Mouse (Mus musculus) midbrain, embryonic 13.5 days (tissue): ENCODE data around the gene Riox1. TPM values are rescaled to one million over a fixed set of nuclear protein-coding genes. Genes with fewer than 3 reads are reported as not detected.

Source experiments
- ATAC-seq: fragments of 200-750 bp; cut with Nextera tagmentation; 2 replicates; pipeline ENCODE4 v1.8.0; 2017; ENCODE audit warnings: mild to moderate bottlenecking, moderate TSS enrichment, moderate library complexity
- H3K27ac ChIP-seq: fragments of 300-500 bp; sonication (generic); 2 replicates; pipeline ENCODE4 v1.5.1; 2015; ENCODE audit warnings: inconsistent platforms, mild to moderate bottlenecking, moderate library complexity
- H3K27me3 ChIP-seq: fragments of 300-500 bp; sonication (generic); 2 replicates; pipeline ENCODE4 v1.6.1; 2015; ENCODE audit warnings: mild to moderate bottlenecking, inconsistent platforms
- H3K36me3 ChIP-seq: fragments of 300-500 bp; sonication (generic); 2 replicates; pipeline ENCODE4 v1.6.1; 2015; ENCODE audit warnings: mild to moderate bottlenecking, inconsistent platforms
- H3K4me1 ChIP-seq: fragments of 300-500 bp; sonication (generic); replicated peaks from 2 replicates; pipeline ENCODE4 v1.6.1; 2015; ENCODE audit warnings: inconsistent platforms
- H3K4me2 ChIP-seq: fragments of 300-500 bp; sonication (generic); replicated peaks from 2 replicates; pipeline ENCODE4 v1.6.1; 2015; ENCODE audit warnings: moderate library complexity, mild to moderate bottlenecking, inconsistent platforms
- H3K4me3 ChIP-seq: fragments of 300-500 bp; sonication (generic); replicated peaks from 2 replicates; pipeline ENCODE4 v1.5.1; 2015; ENCODE audit warnings: mild to moderate bottlenecking, inconsistent platforms
- H3K9ac ChIP-seq: fragments of 300-500 bp; sonication (generic); replicated peaks from 2 replicates; pipeline ENCODE4 v1.6.1; 2015; ENCODE audit warnings: mild to moderate bottlenecking, inconsistent platforms
- H3K9me3 ChIP-seq: fragments of 300-500 bp; sonication (generic); 2 replicates; pipeline ENCODE4 v1.6.1; 2016; ENCODE audit warnings: mild to moderate bottlenecking, inconsistent platforms
- WGBS: fragments of 180-500 bp; shearing (Covaris S2); methylation state at CpG from one replicate; pipeline ENCODE4 v1.1.7; 2015; 5-methylcytosine and 5-hydroxymethylcytosine counted together
- polyA plus RNA-seq: library from polyadenylated mRNA; unstranded; fragments of >200 nt; fragmentation: Nextera tagmentation; extraction: Ambion mirVana; gene quantifications from 2 replicates; pipeline ENCODE4 v1.2.1, GENCODE M21; 2015

The Riox1 gene
- polyA plus RNA-seq: 9.1 and 12.1 TPM in 2 replicates

DNA sequence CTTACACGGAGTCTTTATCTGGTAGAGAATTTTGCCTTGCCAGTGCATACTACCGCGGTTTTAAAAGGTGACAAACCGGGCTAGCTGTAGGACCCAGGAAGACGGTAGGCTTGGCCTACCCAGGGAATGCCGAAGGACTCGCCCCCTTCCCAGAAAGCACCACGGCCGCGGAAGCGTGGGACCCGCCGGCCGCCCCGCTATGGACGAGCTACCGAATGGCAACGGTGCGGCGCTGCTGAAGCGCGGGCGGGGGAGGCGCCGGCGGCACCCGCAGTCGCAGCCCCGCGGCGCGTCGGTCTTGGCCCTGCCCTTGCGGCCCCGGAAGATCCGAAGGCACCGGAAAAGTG is at the start of gene Riox1:
TSS of gene Riox1 (plus strand) at position 116 of the 347 bp plus-strand sequence.
- peaks cover 42% of the 10 kb centered on the region for H3K4me1 ChIP-seq
- under 1% methylated on average over 36 of the region's 37 CpGs for WGBS
- no peaks in the 10 kb centered on the region for H3K27me3 ChIP-seq
- H3K9me3 ChIP-seq: no peaks in the 10 kb centered on the region
- peaks cover 16% of the 10 kb centered on the region for H3K36me3 ChIP-seq
- peak within 1 kb of the TSS; percentile 89 for H3K27ac ChIP-seq
- peak within 1 kb of the TSS; percentile 88 for H3K9ac ChIP-seq
- ATAC-seq: peak; percentile 97
- peak within 1 kb of the TSS; percentile 89 for H3K4me2 ChIP-seq
- peak within 1 kb of the TSS; percentile 94 for H3K4me3 ChIP-seq

DNA sequence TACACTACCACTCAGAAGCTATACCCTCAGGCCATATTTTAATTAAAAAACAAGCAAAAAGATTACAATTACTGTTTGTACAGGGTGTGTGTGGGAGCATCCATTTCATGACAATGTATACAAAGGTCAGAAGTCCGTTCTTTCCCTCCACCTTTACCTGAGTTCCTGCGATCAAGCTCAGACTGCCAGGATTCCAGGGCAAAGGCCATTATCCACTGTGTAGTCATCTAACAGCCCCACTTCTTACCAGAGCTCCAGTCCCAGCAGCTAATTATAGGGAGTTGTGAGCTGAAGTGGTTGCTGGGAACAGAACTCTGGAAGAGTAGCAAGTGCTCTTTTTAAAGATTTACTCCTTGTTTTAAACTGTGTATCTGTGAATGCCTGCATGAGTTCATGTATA is 40.0 kb upstream of the Riox1 start:
- Histone ChIP-seq H3K9ac (no peak overlapping the region), H3K4me1 (no peaks in the 10 kb centered on the region), H3K36me3 (peaks cover 3% of the 10 kb centered on the region; the same call in 1 of the 2 replicates), H3K27ac (no peak overlapping the region), H3K4me3 (no peak overlapping the region), H3K27me3 (no peaks in the 10 kb centered on the region), H3K4me2 (no peak overlapping the region), H3K9me3 (no peaks in the 10 kb centered on the region)
- WGBS: 95% methylated on average over 2 of the region's 2 CpGs
- ATAC-seq: no peak

DNA sequence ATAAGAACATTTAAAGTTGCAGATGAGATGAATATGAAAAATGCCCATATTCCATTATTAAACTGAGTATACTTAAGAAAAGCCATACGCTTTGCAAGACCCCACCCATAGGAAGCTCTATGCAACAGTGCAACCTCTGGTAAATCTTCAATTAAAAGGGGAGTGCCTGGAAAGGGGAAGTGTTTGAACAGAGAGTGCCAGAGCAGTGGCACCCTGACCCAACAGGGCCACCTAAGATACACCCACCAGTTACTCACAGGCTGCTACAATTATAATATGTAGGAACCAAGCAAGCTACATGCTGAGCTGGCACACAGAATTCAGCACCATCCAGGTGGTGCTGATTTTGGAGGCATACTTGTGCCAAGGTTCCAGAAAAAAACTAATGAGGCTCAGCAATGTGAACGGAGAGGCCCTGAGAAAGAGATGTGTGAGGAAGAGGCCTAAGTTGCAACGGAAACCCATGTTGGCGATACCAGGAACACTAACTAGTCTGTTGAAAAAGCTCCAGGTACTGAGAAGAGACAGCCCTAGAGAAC is 36.1 kb upstream of the Riox1 start:
- H3K4me1 ChIP-seq: 0 out of 2 replicates have a peak, but pooled peaks cover 7% of the 10 kb centered on the region
- no peak overlapping the region for H3K27ac ChIP-seq
- no peaks in the 10 kb centered on the region for H3K27me3 ChIP-seq
- H3K4me2 ChIP-seq: no peak overlapping the region
- H3K9me3 ChIP-seq: no peaks in the 10 kb centered on the region
- H3K36me3 ChIP-seq: peaks cover 3% of the 10 kb centered on the region; the same call in 1 of the 2 replicates
- no peak for ATAC-seq
- H3K9ac ChIP-seq: no peak overlapping the region
- 98% methylated on average over 4 of the region's 4 CpGs for whole genome bisulfite sequencing
- no peak overlapping the region for H3K4me3 ChIP-seq

DNA sequence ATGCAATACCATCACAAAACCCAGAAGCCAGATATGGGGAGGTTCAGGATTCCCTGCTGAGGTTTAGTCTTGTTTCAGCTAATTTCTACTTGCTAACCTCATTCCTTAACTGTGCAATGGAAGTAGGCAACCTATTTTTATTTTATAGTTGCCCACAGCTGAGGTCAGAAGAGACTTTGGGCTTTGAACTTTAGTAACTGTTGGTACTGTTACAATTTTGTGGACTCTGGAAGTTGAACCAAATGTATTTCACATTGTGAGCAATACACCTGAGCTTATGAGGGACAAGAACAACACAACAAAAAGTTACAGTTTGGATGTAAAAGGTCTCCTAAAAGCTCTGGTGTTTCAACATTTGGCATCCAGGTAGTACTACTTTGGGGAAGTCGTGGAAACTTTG is 35.6 kb upstream of the Riox1 start:
- 0 out of 2 replicates have a peak, but pooled peaks cover 7% of the 10 kb centered on the region for H3K4me1 ChIP-seq
- H3K36me3 ChIP-seq: peaks cover 3% of the 10 kb centered on the region; the same call in 1 of the 2 replicates
- H3K9me3 ChIP-seq: no peaks in the 10 kb centered on the region
- whole genome bisulfite sequencing: 94% methylated on average over 1 of the region's 1 CpGs
- H3K27me3 ChIP-seq: no peaks in the 10 kb centered on the region
- ATAC-seq: no peak
- no peak overlapping the region for H3K4me3 ChIP-seq
- no peak overlapping the region for H3K27ac ChIP-seq
- no peak overlapping the region for H3K9ac ChIP-seq
- H3K4me2 ChIP-seq: no peak overlapping the region

DNA sequence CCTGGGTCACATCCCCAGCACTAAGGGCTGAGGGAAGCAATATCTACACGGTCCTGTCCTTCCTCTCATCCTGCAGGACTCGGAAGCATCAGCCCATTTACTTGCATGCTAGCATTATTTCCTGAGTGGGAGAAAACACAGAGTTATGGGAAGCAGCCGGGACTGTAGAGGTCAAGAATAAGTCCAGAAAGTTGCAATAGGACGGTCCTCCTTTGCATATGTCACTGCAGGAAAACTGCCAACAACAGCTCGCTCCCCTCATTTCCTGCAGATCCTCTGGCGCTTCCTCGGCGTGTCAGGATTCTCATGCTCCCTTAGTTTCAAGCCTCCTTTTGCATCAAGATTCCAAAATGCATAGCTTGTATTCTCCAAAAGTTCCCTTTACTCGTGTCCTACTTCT is 33.5 kb upstream of the Riox1 start:
- peaks cover 18% of the 10 kb centered on the region for H3K4me1 ChIP-seq
- no peaks in the 10 kb centered on the region for H3K27me3 ChIP-seq
- H3K9ac ChIP-seq: no peak overlapping the region
- peaks cover 3% of the 10 kb centered on the region; the same call in 1 of the 2 replicates for H3K36me3 ChIP-seq
- H3K4me3 ChIP-seq: no peak overlapping the region
- no peak for ATAC-seq
- H3K4me2 ChIP-seq: no peak overlapping the region
- WGBS: 84% methylated on average over 9 of the region's 9 CpGs
- no peaks in the 10 kb centered on the region for H3K9me3 ChIP-seq
- H3K27ac ChIP-seq: no peak overlapping the region

DNA sequence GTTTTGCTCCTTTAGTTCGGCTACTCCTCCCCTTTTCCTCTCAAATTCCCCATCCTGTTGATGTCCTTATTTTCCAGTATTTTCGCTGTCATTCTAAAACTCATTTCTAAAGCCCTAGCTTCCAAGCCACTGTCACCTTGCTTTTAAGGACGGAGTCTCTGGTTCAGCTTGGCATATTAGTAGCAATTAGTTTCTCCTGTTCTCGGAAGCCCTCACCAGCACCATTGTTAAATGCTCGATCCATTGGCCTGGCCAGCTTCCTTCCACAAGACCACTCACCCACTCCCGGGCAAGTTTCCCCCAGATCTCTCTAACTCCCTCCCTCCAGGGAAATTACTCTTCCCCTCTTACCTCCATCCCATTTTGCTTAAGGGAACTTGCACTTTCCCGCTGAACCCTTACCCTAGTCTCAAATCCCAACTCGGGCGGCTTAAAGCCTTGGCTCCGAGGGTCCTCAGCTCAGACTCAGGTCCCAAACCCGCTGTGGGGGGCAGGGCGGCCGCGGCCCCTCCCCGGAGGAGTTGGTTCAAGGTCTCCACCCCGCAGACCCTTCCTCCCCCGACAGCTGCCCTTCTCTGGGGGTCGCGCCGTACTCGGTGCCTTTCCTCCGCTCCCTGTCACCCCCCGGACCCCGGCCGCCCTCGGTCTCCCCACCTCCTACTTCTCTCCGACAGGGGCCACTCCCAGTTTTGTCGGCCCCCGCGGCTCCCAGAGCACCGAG is 29.5 kb upstream of the Riox1 start:
- Histone ChIP-seq H3K4me3 (peak overlapping the region; percentile 88), H3K27me3 (no peaks in the 10 kb centered on the region), H3K27ac (peak overlapping the region; percentile 87), H3K4me1 (peaks cover 31% of the 10 kb centered on the region), H3K36me3 (no peaks in the 10 kb centered on the region), H3K4me2 (peak overlapping the region; percentile 90), H3K9ac (peak overlapping the region; percentile 88), H3K9me3 (no peaks in the 10 kb centered on the region)
- ATAC-seq: no peak
- WGBS: 1% methylated on average over 31 of the region's 31 CpGs

DNA sequence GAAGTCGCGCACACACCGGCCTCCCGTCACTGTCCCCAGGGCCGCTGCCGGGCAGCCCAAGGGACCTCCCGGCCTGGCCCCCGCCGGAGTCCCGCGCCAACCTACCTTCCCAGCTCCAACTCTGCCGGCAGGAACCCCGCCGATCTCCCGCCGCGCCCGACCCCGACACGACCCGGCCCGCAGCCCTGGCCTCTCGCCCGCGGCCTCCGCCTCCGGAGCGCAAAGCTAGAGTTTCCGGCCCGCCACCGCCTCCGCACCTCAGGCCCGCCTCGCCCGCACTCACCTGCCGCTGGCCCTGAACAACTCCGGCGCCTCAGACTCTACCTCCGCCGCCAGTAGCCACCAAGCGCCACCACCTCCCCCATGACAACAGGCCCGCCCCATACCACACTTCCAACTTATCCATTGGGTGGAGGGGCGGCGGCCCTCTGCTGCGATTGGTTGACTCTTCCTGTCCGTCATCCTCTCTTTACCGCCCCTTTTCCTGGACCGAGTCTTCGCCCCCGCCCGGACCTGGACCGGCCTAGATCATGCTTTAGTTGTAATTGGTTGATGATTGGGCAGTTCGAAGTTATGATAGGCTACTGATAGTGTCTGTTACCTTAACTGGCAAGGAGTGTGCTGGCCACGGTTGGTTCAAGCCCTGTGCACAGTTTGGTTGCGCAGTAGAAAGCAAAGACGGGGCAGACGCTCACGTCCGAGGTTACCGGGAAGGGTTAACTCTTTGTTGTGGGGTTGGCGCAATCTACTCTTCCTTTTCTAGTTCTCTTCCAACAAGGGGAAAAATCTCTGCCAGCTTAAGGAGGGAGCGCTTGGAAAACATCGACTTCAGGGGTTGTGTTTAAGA is 28.6 kb upstream of the Riox1 start, which contains the start of gene Numb:
TSS of gene Numb (minus strand) at position 400 of the 847 bp plus-strand sequence.
- peak within 1 kb of the TSS; percentile 90 for H3K4me2 ChIP-seq
- peak within 1 kb of the TSS; percentile 88 for H3K9ac ChIP-seq
- H3K36me3 ChIP-seq: no peaks in the 10 kb centered on the region
- WGBS: under 1% methylated on average over 46 of the region's 63 CpGs
- peak within 1 kb of the TSS; percentile 88 for H3K4me3 ChIP-seq
- ATAC-seq: peak; percentile 100
- H3K9me3 ChIP-seq: no peaks in the 10 kb centered on the region
- no peaks in the 10 kb centered on the region for H3K27me3 ChIP-seq
- H3K4me1 ChIP-seq: peaks cover 31% of the 10 kb centered on the region
- peak within 1 kb of the TSS; percentile 87 for H3K27ac ChIP-seq

DNA sequence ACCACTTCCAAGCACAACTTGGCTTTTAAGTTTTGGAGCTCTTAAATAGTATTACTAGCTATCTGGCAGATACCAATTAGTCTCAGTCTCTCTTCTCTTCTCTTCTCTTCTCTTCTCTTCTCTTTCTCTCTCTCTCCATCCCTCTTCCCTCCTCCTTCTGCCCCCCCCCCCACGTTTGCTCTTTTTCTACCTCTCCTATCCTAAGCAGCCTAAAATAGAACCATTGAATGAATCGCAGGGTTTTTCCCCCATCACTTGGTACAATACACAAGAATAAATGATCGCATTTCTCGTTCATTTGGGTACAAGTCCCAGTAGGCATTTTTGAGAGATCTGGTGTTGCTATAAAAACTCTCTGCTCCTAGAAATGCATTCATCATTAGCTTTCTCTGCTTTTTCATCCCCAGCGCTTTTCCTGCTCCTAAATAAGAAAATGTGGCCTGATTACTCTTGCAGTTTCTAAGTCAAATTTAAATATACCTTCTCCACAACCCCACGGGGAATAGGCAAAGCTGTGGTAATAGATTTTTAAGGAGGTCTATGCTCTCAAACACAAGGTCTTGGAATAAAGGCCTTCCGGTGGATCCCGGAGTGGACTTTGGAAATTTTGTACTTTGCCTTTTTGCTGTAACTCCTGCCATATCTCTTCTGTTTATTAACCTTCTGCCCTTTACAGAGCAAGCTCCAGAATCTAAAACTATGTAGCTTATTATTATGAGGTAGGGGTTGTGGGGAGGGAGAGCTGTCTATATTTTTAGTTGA is 27.5 kb upstream of the Riox1 start:
- peak overlapping the region; percentile 56 for H3K4me2 ChIP-seq
- no peak for ATAC-seq
- no peak overlapping the region for H3K27ac ChIP-seq
- peak overlapping the region; percentile 47; the same call in 1 of the 2 replicates for H3K9ac ChIP-seq
- whole genome bisulfite sequencing: 36% methylated on average over 8 of the region's 8 CpGs
- H3K27me3 ChIP-seq: no peaks in the 10 kb centered on the region
- peaks cover 31% of the 10 kb centered on the region for H3K4me1 ChIP-seq
- no peaks in the 10 kb centered on the region for H3K9me3 ChIP-seq
- H3K4me3 ChIP-seq: peak overlapping the region; percentile 88
- no peaks in the 10 kb centered on the region for H3K36me3 ChIP-seq

DNA sequence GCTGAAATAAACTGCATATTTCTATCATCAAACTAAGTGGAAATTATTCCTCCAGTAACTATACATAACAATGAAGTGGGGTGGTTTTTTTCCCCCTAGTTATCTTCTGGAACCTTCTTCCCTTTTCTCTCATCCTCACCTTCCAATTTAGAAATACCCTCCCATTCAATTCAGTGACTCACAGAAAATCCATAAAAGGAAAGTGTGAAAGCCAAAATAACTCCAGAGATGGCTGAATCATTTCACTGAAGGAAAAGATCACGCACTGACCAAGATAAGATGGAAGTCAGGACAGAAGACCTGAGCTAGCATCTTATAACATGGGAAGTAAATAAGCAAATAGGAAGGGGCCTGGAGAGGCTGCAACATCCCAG is 26.9 kb upstream of the Riox1 start:
- WGBS: 93% methylated on average over 1 of the region's 1 CpGs

DNA sequence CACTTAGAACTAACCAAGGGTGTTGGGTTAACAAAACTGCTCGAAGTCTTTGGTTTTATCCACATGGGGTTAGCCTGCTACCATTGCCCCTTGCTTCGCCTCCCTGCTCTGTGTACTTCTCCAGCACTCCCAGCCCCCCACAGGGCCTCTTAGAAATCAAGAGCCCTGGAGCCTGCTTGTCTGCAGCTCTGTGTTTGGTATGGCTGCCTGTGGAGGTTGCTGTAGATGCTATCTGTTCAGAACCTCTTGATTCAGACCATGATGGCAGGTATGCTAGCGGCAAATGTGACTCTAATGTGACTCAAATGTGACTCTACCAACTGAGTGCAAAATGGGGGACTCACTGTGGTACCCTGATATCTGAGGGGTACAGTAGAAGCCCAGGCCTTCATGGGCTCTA is 26.1 kb upstream of the Riox1 start:
- Histone ChIP-seq H3K9ac (no peak overlapping the region), H3K9me3 (no peaks in the 10 kb centered on the region), H3K4me2 (no peak overlapping the region), H3K4me3 (no peak overlapping the region), H3K4me1 (peaks cover 24% of the 10 kb centered on the region), H3K27ac (no peak overlapping the region), H3K27me3 (no peaks in the 10 kb centered on the region), H3K36me3 (no peaks in the 10 kb centered on the region)
- 56% methylated on average over 3 of the region's 3 CpGs for WGBS
- ATAC-seq: no peak

More for the DNA sequence above, 26.9 kb upstream of the Riox1 start:
- Histone ChIP-seq H3K27ac (no peak overlapping the region), H3K36me3 (no peaks in the 10 kb centered on the region), H3K4me2 (peak overlapping the region; percentile 56; the same call in 1 of the 2 replicates), H3K27me3 (no peaks in the 10 kb centered on the region), H3K9ac (no peak overlapping the region), H3K9me3 (no peaks in the 10 kb centered on the region), H3K4me1 (peaks cover 31% of the 10 kb centered on the region), H3K4me3 (no peak overlapping the region)
- ATAC-seq: no peak

DNA sequence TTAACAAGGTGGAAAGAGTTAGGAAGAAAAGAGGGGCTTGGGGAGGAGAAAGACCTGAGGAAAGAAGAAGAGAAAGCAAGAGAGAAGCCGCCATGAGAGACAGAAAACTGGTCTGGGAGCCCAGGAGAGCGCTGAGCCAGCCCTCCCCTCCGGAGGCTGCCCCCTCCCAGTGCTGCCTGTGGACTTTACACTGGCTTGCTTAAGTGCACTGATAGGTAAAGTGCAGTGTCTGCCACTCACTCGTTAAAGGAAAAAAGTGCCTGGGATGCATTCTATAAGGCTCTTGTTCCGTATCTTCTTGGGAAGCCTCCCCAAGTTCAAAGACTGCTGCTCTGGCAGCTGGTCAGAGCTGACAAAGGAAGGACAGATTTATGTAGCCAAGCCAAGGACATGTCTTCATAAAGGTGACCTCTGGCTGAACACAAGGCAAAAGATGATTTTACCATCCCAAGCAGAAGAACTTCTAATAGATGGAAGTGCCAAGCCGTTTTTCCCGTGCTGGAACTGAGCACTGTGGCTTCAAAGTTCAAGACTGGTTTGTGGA is 25.2 kb upstream of the Riox1 start:
- no peaks in the 10 kb centered on the region for H3K27me3 ChIP-seq
- peaks cover 20% of the 10 kb centered on the region for H3K4me1 ChIP-seq
- H3K9ac ChIP-seq: no peak overlapping the region
- ATAC-seq: no peak
- H3K27ac ChIP-seq: no peak overlapping the region
- no peaks in the 10 kb centered on the region for H3K36me3 ChIP-seq
- H3K9me3 ChIP-seq: no peaks in the 10 kb centered on the region
- H3K4me2 ChIP-seq: no peak overlapping the region
- WGBS: 66% methylated on average over 7 of the region's 7 CpGs
- no peak overlapping the region for H3K4me3 ChIP-seq
